ENCODE assay signal across 11 mouse cellular contexts in genomic region chr5:148146200-148146823, GRCm38 (mm10).
DNase-seq lines count a peak whose midpoint lies in the region; ATAC-seq and TF ChIP-seq lines count a peak whose summit lies in the region.
"Had no signal": no experiment of that assay in that cellular context is flagged by ENCODE, and none has a peak within 500 bp of the region (broad histone marks: within the 10 kb centered on the region; RNA-seq: fewer than 3 reads in every experiment).

No protein-coding gene starts in this region.

- peak overlapping the region; percentile 32; the same call in 1 of the 2 replicates for H3K27ac ChIP-seq in forebrain, embryonic 13.5 days
- H3K27ac ChIP-seq in forebrain, embryonic 10.5 days = no peak overlapping the region
- H3K27ac ChIP-seq in limb, embryonic 14.5 days (replicated peaks; ENCODE audit: low read depth, low read length) = no peak overlapping the region
- H3K27ac ChIP-seq in lung, postnatal 0 days (ENCODE audit: low read length) = no peak overlapping the region
- H3K27ac ChIP-seq in liver, embryonic 11.5 days (ENCODE audit: low read depth, low read length) = no peak overlapping the region
- no peak overlapping the region for H3K27ac ChIP-seq in liver, embryonic 12.5 days
- H3K27ac ChIP-seq: embryonic facial prominence, embryonic 13.5 days; intestine, embryonic 15.5 days; stomach, embryonic 15.5 days had no signal

- H3K4me3 ChIP-seq in forebrain, embryonic 13.5 days = no peak overlapping the region
- no peak overlapping the region for H3K4me3 ChIP-seq in forebrain, embryonic 10.5 days
- no peak overlapping the region for H3K4me3 ChIP-seq in limb, embryonic 14.5 days (replicated peaks; ENCODE audit: low read length)
- H3K4me3 ChIP-seq in lung, postnatal 0 days (ENCODE audit: low read depth, low read length) = no peak overlapping the region
- H3K4me3 ChIP-seq in liver, embryonic 11.5 days (ENCODE audit: low read depth, low read length) = no peak overlapping the region
- no peak overlapping the region for H3K4me3 ChIP-seq in liver, embryonic 12.5 days
- H3K4me3 ChIP-seq: embryonic facial prominence, embryonic 13.5 days; intestine, embryonic 15.5 days; stomach, embryonic 15.5 days had no signal

- no peak for TF ChIP-seq CTCF in lung, postnatal 0 days (IDR thresholded peaks at IDR 0.05)

- no peak for TF ChIP-seq EP300 in lung, postnatal 0 days (IDR thresholded peaks at IDR 0.05)

- H3K36me3 ChIP-seq in forebrain, embryonic 13.5 days (ENCODE audit: poor library complexity, severe bottlenecking) = no peaks in the 10 kb centered on the region
- no peaks in the 10 kb centered on the region for H3K36me3 ChIP-seq in forebrain, embryonic 10.5 days (replicated peaks)
- H3K36me3 ChIP-seq in limb, embryonic 14.5 days (ENCODE audit: control insufficient read depth, insufficient read depth, low read length) = no peaks in the 10 kb centered on the region
- H3K36me3 ChIP-seq in lung, postnatal 0 days (ENCODE audit: insufficient read depth, low read length) = no peaks in the 10 kb centered on the region
- no peaks in the 10 kb centered on the region for H3K36me3 ChIP-seq in liver, embryonic 11.5 days (ENCODE audit: control insufficient read depth, insufficient read depth, low read length)
- H3K36me3 ChIP-seq in liver, embryonic 12.5 days = no peaks in the 10 kb centered on the region
- H3K36me3 ChIP-seq: embryonic facial prominence, embryonic 13.5 days; intestine, embryonic 15.5 days; stomach, embryonic 15.5 days had no signal

- no peak overlapping the region for H3K9ac ChIP-seq in forebrain, embryonic 13.5 days
- no peak overlapping the region for H3K9ac ChIP-seq in limb, embryonic 14.5 days (ENCODE audit: low read depth, low read length, severe bottlenecking)
- no peak overlapping the region for H3K9ac ChIP-seq in lung, postnatal 0 days (replicated peaks; ENCODE audit: low read depth)
- no peak overlapping the region for H3K9ac ChIP-seq in liver, embryonic 11.5 days (ENCODE audit: low read depth, low read length)
- no peak overlapping the region for H3K9ac ChIP-seq in liver, embryonic 12.5 days
- H3K9ac ChIP-seq: embryonic facial prominence, embryonic 13.5 days; intestine, embryonic 15.5 days; stomach, embryonic 15.5 days had no signal

- TF ChIP-seq POLR2A in limb, embryonic 14.5 days (IDR thresholded peaks at IDR 0.05; ENCODE audit: borderline replicate concordance, extremely low read depth, insufficient read depth, insufficient read length) = no peak

- peak; percentile 59; the same call in 1 of the 2 replicates for ATAC-seq in forebrain, embryonic 13.5 days
- ATAC-seq in limb, embryonic 14.5 days (ENCODE audit: low FRiP score, low read depth) = peak; percentile 67
- ATAC-seq in lung, postnatal 0 days = no peak
- ATAC-seq in liver, embryonic 11.5 days (replicated peaks; ENCODE audit: low FRiP score) = no peak
- ATAC-seq in liver, embryonic 12.5 days = no peak
- ATAC-seq: intestine, embryonic 15.5 days had no signal

- no peak for DNase-seq in forebrain, embryonic 10.5 days (ENCODE audit: extremely low spot score, low spot score)
- peak; percentile 86 for DNase-seq in brain, adult 2 months (ENCODE audit: low read depth, low spot score)
- peak; percentile 70 to 73 for DNase-seq in frontal cortex, adult 2 months (ENCODE audit: extremely low spot score in 1 of 2, low spot score in 1 of 2)
- DNase-seq in limb, embryonic 14.5 days (ENCODE audit: low spot score) = no peak
- DNase-seq in lung, postnatal 0 days (ENCODE audit: low spot score) = no peak
- no peak for DNase-seq in liver, embryonic 11.5 days (ENCODE audit: low spot score)

- 61% methylated on average over 12 of the region's 12 CpGs for WGBS in forebrain, embryonic 13.5 days
- 85% methylated on average over 12 of the region's 12 CpGs for WGBS in forebrain, embryonic 10.5 days
- 76% methylated on average over 12 of the region's 12 CpGs for WGBS in limb, embryonic 14.5 days
- WGBS in lung, postnatal 0 days = 60% methylated on average over 12 of the region's 12 CpGs
- WGBS in liver, embryonic 11.5 days = 75% methylated on average over 12 of the region's 12 CpGs
- 66% methylated on average over 12 of the region's 12 CpGs for WGBS in liver, embryonic 12.5 days (ENCODE audit: insufficient replicate concordance)

- H3K4me1 ChIP-seq in forebrain, embryonic 13.5 days = peaks cover 18% of the 10 kb centered on the region
- no peaks in the 10 kb centered on the region for H3K4me1 ChIP-seq in forebrain, embryonic 10.5 days
- H3K4me1 ChIP-seq in limb, embryonic 14.5 days (ENCODE audit: control insufficient read depth, insufficient read depth, low read length) = no peaks in the 10 kb centered on the region
- H3K4me1 ChIP-seq in lung, postnatal 0 days (ENCODE audit: insufficient read depth, low read depth, low read length) = no peaks in the 10 kb centered on the region
- no peaks in the 10 kb centered on the region for H3K4me1 ChIP-seq in liver, embryonic 11.5 days (replicated peaks; ENCODE audit: control insufficient read depth, insufficient read depth, low read length)
- no peaks in the 10 kb centered on the region for H3K4me1 ChIP-seq in liver, embryonic 12.5 days
- H3K4me1 ChIP-seq: embryonic facial prominence, embryonic 13.5 days; intestine, embryonic 15.5 days; stomach, embryonic 15.5 days had no signal

- H3K27me3 ChIP-seq in forebrain, embryonic 13.5 days = no peaks in the 10 kb centered on the region
- H3K27me3 ChIP-seq in forebrain, embryonic 10.5 days (ENCODE audit: poor library complexity, severe bottlenecking) = no peaks in the 10 kb centered on the region
- H3K27me3 ChIP-seq in limb, embryonic 14.5 days (ENCODE audit: control insufficient read depth, insufficient read depth, low read length) = no peaks in the 10 kb centered on the region
- H3K27me3 ChIP-seq in lung, postnatal 0 days (replicated peaks; ENCODE audit: insufficient read depth, low read length) = no peaks in the 10 kb centered on the region
- no peaks in the 10 kb centered on the region for H3K27me3 ChIP-seq in liver, embryonic 11.5 days (replicated peaks; ENCODE audit: control insufficient read depth, insufficient read depth, low read length)
- H3K27me3 ChIP-seq in liver, embryonic 12.5 days (replicated peaks) = no peaks in the 10 kb centered on the region
- H3K27me3 ChIP-seq: embryonic facial prominence, embryonic 13.5 days; intestine, embryonic 15.5 days; stomach, embryonic 15.5 days had no signal

- H3K4me2 ChIP-seq in forebrain, embryonic 13.5 days = no peak overlapping the region
- H3K4me2 ChIP-seq in limb, embryonic 14.5 days (replicated peaks; ENCODE audit: low read depth, low read length, severe bottlenecking) = no peak overlapping the region
- H3K4me2 ChIP-seq in lung, postnatal 0 days (replicated peaks; ENCODE audit: low read depth, low read length) = no peak overlapping the region
- no peak overlapping the region for H3K4me2 ChIP-seq in liver, embryonic 11.5 days
- no peak overlapping the region for H3K4me2 ChIP-seq in liver, embryonic 12.5 days
- H3K4me2 ChIP-seq: embryonic facial prominence, embryonic 13.5 days; intestine, embryonic 15.5 days; stomach, embryonic 15.5 days had no signal

- H3K9me3 ChIP-seq in forebrain, embryonic 13.5 days (replicated peaks) = peaks cover 5% of the 10 kb centered on the region
- H3K9me3 ChIP-seq in forebrain, embryonic 10.5 days = peaks cover 7% of the 10 kb centered on the region
- no peaks in the 10 kb centered on the region for H3K9me3 ChIP-seq in limb, embryonic 14.5 days (ENCODE audit: control insufficient read depth, low read length)
- no peaks in the 10 kb centered on the region for H3K9me3 ChIP-seq in lung, postnatal 0 days (ENCODE audit: low read length)
- peaks cover 4% of the 10 kb centered on the region for H3K9me3 ChIP-seq in liver, embryonic 11.5 days (ENCODE audit: control insufficient read depth, low read length)
- H3K9me3 ChIP-seq in liver, embryonic 12.5 days (replicated peaks) = peaks cover 30% of the 10 kb centered on the region
- H3K9me3 ChIP-seq: stomach, embryonic 15.5 days had no signal

Comparison
In these comparisons a context has a peak if more than half of its experiments do, and no peak if none do; other contexts are left out.
1. ATAC-seq: peak in forebrain, embryonic 13.5 days (single experiment) and limb, embryonic 14.5 days (single experiment); none in lung, postnatal 0 days (single experiment), liver, embryonic 11.5 days (single experiment) and liver, embryonic 12.5 days (single experiment).
2. DNase-seq: peak in brain, adult 2 months (single experiment) and frontal cortex, adult 2 months (2 of 2); none in forebrain, embryonic 10.5 days (single experiment), limb, embryonic 14.5 days (single experiment), lung, postnatal 0 days (single experiment) and liver, embryonic 11.5 days (single experiment).